Mouse (Mus musculus): ENCODE results near the gene Olfr1262.

Gene Olfr1262

GRCm38 (mm10) chr2:89999845-90000244 lies at the start of gene Olfr1262:
TSS of gene Olfr1262 (plus strand) at chr2:90000145.
- DNase-seq (ENCODE audit: extremely low read depth, insufficient read length, low spot score) = no peak

DNA sequence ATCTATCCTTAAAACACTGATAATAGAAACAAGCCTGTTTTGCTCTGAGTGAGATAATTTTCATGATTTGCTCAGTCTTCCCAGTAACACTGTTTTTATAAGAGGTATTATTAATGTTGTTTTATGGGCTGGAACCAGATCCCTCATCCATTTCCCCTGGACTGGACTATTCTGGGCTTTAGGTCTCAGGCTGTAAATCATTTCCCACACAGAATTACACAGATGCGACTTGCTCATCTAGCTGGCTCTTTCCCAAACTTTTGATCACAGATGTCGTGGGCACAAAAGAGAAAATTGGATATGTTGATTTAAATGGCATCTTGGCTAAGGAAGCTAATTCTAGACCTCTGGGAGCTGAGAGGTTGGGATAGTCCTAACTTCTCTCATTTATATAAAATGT lies 25.8 kb upstream of the Olfr1262 start, which contains the start of gene Olfr1260:
TSS of gene Olfr1260 (plus strand) at position 157 of the 400 bp plus-strand sequence.
- DNase-seq (ENCODE audit: extremely low read depth, insufficient read length, low spot score) = no peak

- no peak for DNase-seq (ENCODE audit: extremely low read depth, insufficient read length, low spot score)
Measured at GRCm38 (mm10) chr2:89977709-89978108, 22.2 kb upstream of the Olfr1262 start.

GRCm38 (mm10) chr2:89990921-89991320 lies 9.0 kb upstream of the Olfr1262 start, which contains the start of gene Olfr1261:
TSS of gene Olfr1261 (plus strand) at chr2:89991221.
- DNase-seq (ENCODE audit: extremely low read depth, insufficient read length, low spot score) = no peak

- DNase-seq (ENCODE audit: extremely low read depth, insufficient read length, low spot score) = no peak
Measured at GRCm38 (mm10) chr2:90011831-90012230, 11.9 kb downstream of the Olfr1262 start, which contains the start of gene Olfr1263. TSS of gene Olfr1263 (plus strand) at chr2:90012131.

DNA sequence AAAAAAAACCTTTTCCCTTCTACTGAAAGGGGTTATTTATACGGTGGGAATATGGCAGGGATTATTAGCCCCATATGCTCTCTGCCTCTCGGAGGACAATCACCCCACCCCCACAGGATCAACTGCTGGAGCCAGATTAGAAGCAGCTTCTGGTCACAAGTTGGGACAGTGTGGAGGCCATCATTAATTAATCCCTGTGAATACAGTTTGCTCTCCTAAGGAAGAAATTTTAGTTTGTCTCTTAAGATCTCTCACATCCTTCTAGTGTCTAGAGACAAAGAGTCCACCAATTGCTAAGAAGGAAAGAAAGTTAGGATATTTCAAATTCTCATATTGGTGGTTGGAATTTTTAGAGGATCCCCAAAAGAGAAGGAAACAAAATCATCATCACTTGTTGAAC lies 25.5 kb downstream of the Olfr1262 start, which contains the start of gene Olfr1264:
TSS of gene Olfr1264 (minus strand) at position 101 of the 400 bp plus-strand sequence.
- DNase-seq (ENCODE audit: extremely low read depth, insufficient read length, low spot score) = no peak

GRCm38 (mm10) chr2:90035037-90035436 lies 35.1 kb downstream of the Olfr1262 start, which contains the start of gene Olfr1265:
TSS of gene Olfr1265 (plus strand) at chr2:90035337.
- DNase-seq (ENCODE audit: extremely low read depth, insufficient read length, low spot score) = no peak
